Mouse (Mus musculus) ES-E14 (cell line): ENCODE results near the gene Rbbp5. TPM values are rescaled to one million over a fixed set of nuclear protein-coding genes. Genes with fewer than 3 reads are reported as not detected.
A peak's percentile ranks its signal among the peaks of the same experiment; 100 is the strongest.

Experiments
- DNase-seq: peaks from one replicate; pipeline ENCODE4 v3.0.0-alpha.2; 2013; ENCODE audit warnings: low read depth, low spot score
- H3K27ac ChIP-seq: 2 replicates; pipeline ENCODE4 v1.5.1; 2012; ENCODE audit warnings: low read depth, mild to moderate bottlenecking, low read length, moderate library complexity, mixed read lengths; ENCODE audit not compliant: poor library complexity, insufficient read depth, severe bottlenecking
- H3K36me3 ChIP-seq: 2 replicates; pipeline ENCODE4 v1.6.1; 2012; ENCODE audit warnings: mild to moderate bottlenecking, low read length, moderate library complexity, mixed read lengths; ENCODE audit not compliant: control insufficient read depth, poor library complexity, insufficient read depth, severe bottlenecking
- H3K4me1 ChIP-seq, 2 experiments: fragments of 150-350 bp in 1 of 2; sonication (generic) in 1 of 2; 2 replicates each; pipeline ENCODE4 v1.6.1; 2012; ENCODE audit warnings: low read length in 2 of 2, mild to moderate bottlenecking in 1 of 2, mixed read lengths in 1 of 2; ENCODE audit not compliant: control insufficient read depth in 2 of 2, insufficient read depth in 2 of 2, poor library complexity in 1 of 2
- H3K4me3 ChIP-seq, 2 experiments: fragments of 150-350 bp in 1 of 2; sonication (generic) in 1 of 2; 2 replicates each; pipeline ENCODE4 v1.5.1; 2012; ENCODE audit warnings: low read length in 2 of 2, low read depth in 1 of 2, mild to moderate bottlenecking in 1 of 2, mixed read lengths in 1 of 2; ENCODE audit not compliant: insufficient read depth in 1 of 2, poor library complexity in 1 of 2, severe bottlenecking in 1 of 2
- H3K9ac ChIP-seq: 2 replicates; pipeline ENCODE4 v1.6.1; 2012; ENCODE audit warnings: low read depth, mild to moderate bottlenecking, low read length, mixed read lengths; ENCODE audit not compliant: poor library complexity, insufficient read depth, severe bottlenecking
- H3K9me3 ChIP-seq: fragments of 150-350 bp; sonication (generic); 2 replicates; pipeline ENCODE4 v1.6.1; 2012; ENCODE audit warnings: low read depth, mild to moderate bottlenecking, low read length; ENCODE audit not compliant: control insufficient read depth, insufficient read depth
- CHD2 ChIP-seq: IDR thresholded peaks from 2 replicates; pipeline ENCODE4 v1.6.1; 2014; ENCODE audit warnings: mild to moderate bottlenecking, low read depth, low read length, inconsistent platforms
- HCFC1 ChIP-seq: IDR thresholded peaks from 2 replicates; pipeline ENCODE4 v1.6.1; 2012; ENCODE audit warnings: low read length, inconsistent platforms, borderline replicate concordance; ENCODE audit not compliant: insufficient read depth
- MAFK ChIP-seq: IDR thresholded peaks from 2 replicates; pipeline ENCODE4 v1.6.1; 2014; ENCODE audit warnings: mild to moderate bottlenecking, low read depth, low read length, inconsistent platforms; ENCODE audit not compliant: insufficient read depth
- ZC3H11A ChIP-seq: IDR thresholded peaks from 2 replicates; pipeline ENCODE4 v1.6.1; 2012; ENCODE audit warnings: low read depth, mild to moderate bottlenecking, inconsistent platforms, low read length, borderline replicate concordance
- ZNF384 ChIP-seq: IDR thresholded peaks from 2 replicates; pipeline ENCODE4 v1.6.1; 2012; ENCODE audit warnings: low read depth, low read length, inconsistent platforms
- in situ Hi-C, 2 experiments: fragments of 600-800 bp; cut with MboI; formaldehyde crosslinking; loops; one replicate each; pipeline ENCODE4 v1.15.1; 2025; ENCODE audit warnings: low sequenced_read_pairs in 2 of 2, inconsistent platforms in 1 of 2; ENCODE audit not compliant: unreplicated experiment in 2 of 2
- total RNA-seq: library from RNA; depleted of rRNA; stranded (reverse); fragments of 300-350 nt; gene quantifications from 2 replicates; pipeline ENCODE4 v1.2.3, GENCODE M21; 2012

Rbbp5 gene
- total RNA-seq, 1 experiment, result 45.0 TPM

- H3K9ac ChIP-seq, result no peak overlapping the region
- H3K36me3 ChIP-seq, result peaks cover 5% of the 10 kb centered on the region; the same call in 1 of the 2 replicates
- no peak overlapping the region for H3K4me3 ChIP-seq
- DNase-seq, result no peak
- no peak overlapping the region for H3K27ac ChIP-seq
- TF ChIP-seq ZNF384 (no peak), ZC3H11A (no peak)
- in situ Hi-C loops, result no loop called here
- H3K9me3 ChIP-seq, result no peaks in the 10 kb centered on the region
- peaks cover 2% of the 10 kb centered on the region in 2 experiments; a peak in 1 of 4 replicates for H3K4me1 ChIP-seq
These were observed 43.1 kb upstream of the Rbbp5 start for GRCm38 (mm10) chr1:132434032-132434431.

GRCm38 (mm10) chr1:132436320-132436958 lies 40.7 kb upstream of the Rbbp5 start:
- H3K9ac ChIP-seq, result no peak overlapping the region

GRCm38 (mm10) chr1:132436960-132437359 lies 40.2 kb upstream of the Rbbp5 start:
- no peaks in the 10 kb centered on the region; a peak in 1 of 4 replicates for H3K4me1 ChIP-seq
- no peaks in the 10 kb centered on the region for H3K9me3 ChIP-seq
- no peak for DNase-seq
- no peak overlapping the region for H3K4me3 ChIP-seq
- no peak overlapping the region for H3K9ac ChIP-seq
- H3K27ac ChIP-seq, result no peak overlapping the region
- peaks cover 5% of the 10 kb centered on the region; the same call in 1 of the 2 replicates for H3K36me3 ChIP-seq
- TF ChIP-seq CHD2, result no peak
- TF ChIP-seq ZNF384, result no peak
- no peak for TF ChIP-seq ZC3H11A
- TF ChIP-seq MAFK, result no peak
- no peak for TF ChIP-seq HCFC1
- in situ Hi-C loops, result no loop called here

More at GRCm38 (mm10) chr1:132436320-132436958, 40.7 kb upstream of the Rbbp5 start:
- no peak for TF ChIP-seq CHD2
- TF ChIP-seq ZC3H11A, result no peak
- TF ChIP-seq MAFK, result no peak
- no peak for TF ChIP-seq ZNF384
- no peak for TF ChIP-seq HCFC1
- Histone ChIP-seq H3K36me3 (peaks cover 5% of the 10 kb centered on the region; the same call in 1 of the 2 replicates), H3K4me3 (no peak overlapping the region), H3K27ac (no peak overlapping the region), H3K4me1 (peaks cover 2% of the 10 kb centered on the region in 2 experiments; a peak in 1 of 4 replicates), H3K9me3 (no peaks in the 10 kb centered on the region)
- in situ Hi-C loops, result no loop called here
- DNase-seq, result no peak

GRCm38 (mm10) chr1:132437389-132437788 lies 39.8 kb upstream of the Rbbp5 start:
- Histone ChIP-seq H3K36me3 (peaks cover 5% of the 10 kb centered on the region; the same call in 1 of the 2 replicates), H3K9me3 (no peaks in the 10 kb centered on the region), H3K4me1 (no peaks in the 10 kb centered on the region; a peak in 1 of 4 replicates), H3K9ac (no peak overlapping the region), H3K4me3 (no peak overlapping the region), H3K27ac (no peak overlapping the region)
- in situ Hi-C loops, result no loop called here
- DNase-seq, result no peak
- no peak for TF ChIP-seq CHD2
- no peak for TF ChIP-seq MAFK
- TF ChIP-seq ZNF384, result no peak
- TF ChIP-seq HCFC1, result no peak
- no peak for TF ChIP-seq ZC3H11A

- H3K36me3 ChIP-seq, result no peaks in the 10 kb centered on the region
- H3K27ac ChIP-seq, result no peak overlapping the region
- peak; percentile 21 for DNase-seq
- H3K9me3 ChIP-seq, result no peaks in the 10 kb centered on the region
- no peaks in the 10 kb centered on the region for H3K4me1 ChIP-seq
- no peak for TF ChIP-seq HCFC1
- TF ChIP-seq MAFK, result no peak
- TF ChIP-seq ZC3H11A, result no peak
- no peak for TF ChIP-seq CHD2
- no peak for TF ChIP-seq ZNF384
- no peak overlapping the region for H3K4me3 ChIP-seq
- in situ Hi-C loops, result no loop called here
- no peak overlapping the region for H3K9ac ChIP-seq
These were observed 36.2 kb upstream of the Rbbp5 start for GRCm38 (mm10) chr1:132440896-132441435.
